Mouse (Mus musculus): Measurements from ENCODE around the gene Cd300lg. TPM values are rescaled to one million over a fixed set of nuclear protein-coding genes. Genes with fewer than 3 reads are reported as not detected.

Cd300lg gene
- polyA plus RNA-seq (2015; fragmentation: Nextera tagmentation; extraction: Ambion mirVana): 0.26 and 0.46 TPM in 2 replicates

DNA sequence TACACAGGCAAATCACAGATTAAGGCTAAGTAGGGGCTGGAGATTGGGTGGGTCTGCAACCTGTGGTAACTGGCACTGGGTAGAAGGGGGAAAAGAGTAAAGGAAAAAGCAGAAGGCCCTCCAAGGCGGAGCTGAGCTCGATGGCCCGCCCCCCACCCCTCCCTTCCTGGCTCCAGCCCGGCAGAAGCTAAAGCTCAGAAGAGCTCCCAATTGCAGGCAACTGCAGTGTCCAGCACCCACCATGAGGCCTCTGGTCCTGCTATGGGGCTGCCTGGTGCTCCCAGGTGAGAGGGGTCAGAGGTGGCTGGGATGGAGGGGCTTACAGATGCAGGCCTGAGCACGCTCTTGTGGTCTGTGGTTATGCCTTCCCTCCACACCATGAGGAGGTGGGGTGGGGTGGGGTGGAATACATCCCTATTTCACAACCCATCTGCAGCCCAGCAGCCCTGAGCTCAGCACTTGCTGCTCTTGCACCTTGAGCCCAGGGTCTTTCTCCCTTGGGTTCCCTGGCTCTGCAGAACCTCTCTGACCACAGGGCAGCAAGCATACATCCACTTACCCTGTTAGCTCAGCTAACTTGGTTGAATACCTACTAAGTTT, at the start of gene Cd300lg:
TSS of gene Cd300lg (plus strand) at position 160 of the 600 bp plus-strand sequence.
- no peaks in the 10 kb centered on the region for H3K36me3 ChIP-seq (ENCODE audit: control insufficient read depth, insufficient read depth)
- H3K27me3 ChIP-seq (replicated peaks; ENCODE audit: control insufficient read depth, insufficient read depth, low read length): no peaks in the 10 kb centered on the region
- no peak within 1 kb of the TSS for H3K4me2 ChIP-seq (ENCODE audit: low read length)
- H3K9ac ChIP-seq (replicated peaks; ENCODE audit: low read depth, low read length): no peak within 1 kb of the TSS
- no peak within 1 kb of the TSS for H3K27ac ChIP-seq (ENCODE audit: low read length)
- H3K9me3 ChIP-seq (ENCODE audit: control insufficient read depth, low read length): peaks cover 8% of the 10 kb centered on the region
- WGBS: 74% methylated on average over 5 of the region's 5 CpGs
- 0 out of 2 replicates have a peak, but pooled peaks cover 4% of the 10 kb centered on the region for H3K4me1 ChIP-seq (replicated peaks; ENCODE audit: control insufficient read depth, insufficient read depth, low read length)
- ATAC-seq: no peak
- H3K4me3 ChIP-seq (replicated peaks; ENCODE audit: low read length): no peak within 1 kb of the TSS

GRCm38 (mm10) chr11:101991813-101992212, 49.5 kb upstream of the Cd300lg start:
- Histone ChIP-seq H3K4me1 (replicated peaks; ENCODE audit: control insufficient read depth, insufficient read depth, low read length) (no peaks in the 10 kb centered on the region; the same call in 1 of the 2 replicates), H3K9me3 (ENCODE audit: control insufficient read depth, low read length) (no peaks in the 10 kb centered on the region), H3K4me3 (replicated peaks; ENCODE audit: low read length) (no peak overlapping the region), H3K27ac (ENCODE audit: low read length) (no peak overlapping the region), H3K27me3 (replicated peaks; ENCODE audit: control insufficient read depth, insufficient read depth, low read length) (no peaks in the 10 kb centered on the region), H3K9ac (replicated peaks; ENCODE audit: low read depth, low read length) (no peak overlapping the region), H3K36me3 (ENCODE audit: control insufficient read depth, insufficient read depth) (no peaks in the 10 kb centered on the region), H3K4me2 (ENCODE audit: low read length) (no peak overlapping the region)
- ATAC-seq: no peak
- WGBS: 83% methylated on average over 3 of the region's 3 CpGs

- Histone ChIP-seq H3K9me3 (ENCODE audit: control insufficient read depth, low read length) (no peaks in the 10 kb centered on the region), H3K9ac (replicated peaks; ENCODE audit: low read depth, low read length) (no peak overlapping the region), H3K4me1 (replicated peaks; ENCODE audit: control insufficient read depth, insufficient read depth, low read length) (no peaks in the 10 kb centered on the region), H3K4me2 (ENCODE audit: low read length) (no peak overlapping the region), H3K4me3 (replicated peaks; ENCODE audit: low read length) (no peak overlapping the region), H3K27ac (ENCODE audit: low read length) (no peak overlapping the region), H3K36me3 (ENCODE audit: control insufficient read depth, insufficient read depth) (no peaks in the 10 kb centered on the region), H3K27me3 (replicated peaks; ENCODE audit: control insufficient read depth, insufficient read depth, low read length) (no peaks in the 10 kb centered on the region)
- 90% methylated on average over 7 of the region's 7 CpGs for WGBS
- no peak for ATAC-seq
Observed at GRCm38 (mm10) chr11:101992411-101992810, 48.9 kb upstream of the Cd300lg start.

- WGBS: 76% methylated on average over 8 of the region's 8 CpGs
- H3K9me3 ChIP-seq (ENCODE audit: control insufficient read depth, low read length): no peaks in the 10 kb centered on the region
- ATAC-seq: no peak
Observed at GRCm38 (mm10) chr11:101994100-101994499, 47.2 kb upstream of the Cd300lg start.

GRCm38 (mm10) chr11:101995938-101996337, 45.4 kb upstream of the Cd300lg start:
- Histone ChIP-seq H3K4me2 (ENCODE audit: low read length) (no peak overlapping the region), H3K9me3 (ENCODE audit: control insufficient read depth, low read length) (no peaks in the 10 kb centered on the region), H3K9ac (replicated peaks; ENCODE audit: low read depth, low read length) (no peak overlapping the region), H3K4me1 (replicated peaks; ENCODE audit: control insufficient read depth, insufficient read depth, low read length) (no peaks in the 10 kb centered on the region), H3K27ac (ENCODE audit: low read length) (no peak overlapping the region), H3K36me3 (ENCODE audit: control insufficient read depth, insufficient read depth) (no peaks in the 10 kb centered on the region; the same call in 1 of the 2 replicates), H3K27me3 (replicated peaks; ENCODE audit: control insufficient read depth, insufficient read depth, low read length) (no peaks in the 10 kb centered on the region), H3K4me3 (replicated peaks; ENCODE audit: low read length) (no peak overlapping the region)
- ATAC-seq: no peak
- 92% methylated on average over 7 of the region's 7 CpGs for WGBS

More at GRCm38 (mm10) chr11:101994100-101994499, 47.2 kb upstream of the Cd300lg start:
- H3K27me3 ChIP-seq (replicated peaks; ENCODE audit: control insufficient read depth, insufficient read depth, low read length): no peaks in the 10 kb centered on the region
- no peaks in the 10 kb centered on the region for H3K36me3 ChIP-seq (ENCODE audit: control insufficient read depth, insufficient read depth)
- no peak overlapping the region for H3K4me2 ChIP-seq (ENCODE audit: low read length)
- no peak overlapping the region for H3K9ac ChIP-seq (replicated peaks; ENCODE audit: low read depth, low read length)
- no peaks in the 10 kb centered on the region for H3K4me1 ChIP-seq (replicated peaks; ENCODE audit: control insufficient read depth, insufficient read depth, low read length)
- no peak overlapping the region for H3K4me3 ChIP-seq (replicated peaks; ENCODE audit: low read length)
- no peak overlapping the region for H3K27ac ChIP-seq (ENCODE audit: low read length)

DNA sequence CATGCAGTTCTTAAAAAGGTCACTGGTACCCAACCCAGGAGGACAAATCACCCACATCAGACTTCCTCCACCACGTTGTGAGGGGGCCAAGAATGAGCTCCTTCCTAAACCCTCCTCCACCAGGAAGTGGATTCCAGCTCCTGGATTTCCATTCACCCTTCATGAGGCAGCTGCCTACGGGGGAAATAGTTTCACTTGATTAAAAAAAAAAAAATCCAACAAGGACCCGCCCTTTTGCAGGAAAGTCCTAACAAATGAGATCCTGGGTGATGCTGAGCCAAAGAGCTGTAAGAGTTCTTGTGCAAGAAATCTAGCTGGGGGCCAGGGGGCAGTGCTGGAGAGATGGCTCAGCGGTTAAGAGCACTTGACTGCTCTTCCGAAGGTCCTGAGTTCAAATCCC, 43.1 kb upstream of the Cd300lg start:
- H3K9ac ChIP-seq (replicated peaks; ENCODE audit: low read depth, low read length): no peak overlapping the region
- no peak for ATAC-seq
- H3K27me3 ChIP-seq (replicated peaks; ENCODE audit: control insufficient read depth, insufficient read depth, low read length): no peaks in the 10 kb centered on the region
- no peak overlapping the region for H3K4me3 ChIP-seq (replicated peaks; ENCODE audit: low read length)
- WGBS: 50% methylated on average over 5 of the region's 5 CpGs
- H3K4me2 ChIP-seq (ENCODE audit: low read length): no peak overlapping the region
- H3K9me3 ChIP-seq (ENCODE audit: control insufficient read depth, low read length): no peaks in the 10 kb centered on the region
- no peaks in the 10 kb centered on the region; the same call in 1 of the 2 replicates for H3K36me3 ChIP-seq (ENCODE audit: control insufficient read depth, insufficient read depth)
- no peak overlapping the region for H3K27ac ChIP-seq (ENCODE audit: low read length)
- no peaks in the 10 kb centered on the region for H3K4me1 ChIP-seq (replicated peaks; ENCODE audit: control insufficient read depth, insufficient read depth, low read length)

- ATAC-seq: no peak
- Histone ChIP-seq H3K4me1 (replicated peaks; ENCODE audit: control insufficient read depth, insufficient read depth, low read length) (no peaks in the 10 kb centered on the region), H3K4me3 (replicated peaks; ENCODE audit: low read length) (no peak overlapping the region), H3K27ac (ENCODE audit: low read length) (no peak overlapping the region), H3K27me3 (replicated peaks; ENCODE audit: control insufficient read depth, insufficient read depth, low read length) (no peaks in the 10 kb centered on the region), H3K4me2 (ENCODE audit: low read length) (no peak overlapping the region), H3K9me3 (ENCODE audit: control insufficient read depth, low read length) (no peaks in the 10 kb centered on the region), H3K9ac (replicated peaks; ENCODE audit: low read depth, low read length) (no peak overlapping the region), H3K36me3 (ENCODE audit: control insufficient read depth, insufficient read depth) (peaks cover 3% of the 10 kb centered on the region)
- 65% methylated on average over 4 of the region's 4 CpGs for WGBS
Observed at GRCm38 (mm10) chr11:101999466-101999865, 41.8 kb upstream of the Cd300lg start.

- Histone ChIP-seq H3K27ac (ENCODE audit: low read length) (no peak overlapping the region), H3K9ac (replicated peaks; ENCODE audit: low read depth, low read length) (no peak overlapping the region), H3K27me3 (replicated peaks; ENCODE audit: control insufficient read depth, insufficient read depth, low read length) (no peaks in the 10 kb centered on the region), H3K36me3 (ENCODE audit: control insufficient read depth, insufficient read depth) (peaks cover 14% of the 10 kb centered on the region), H3K9me3 (ENCODE audit: control insufficient read depth, low read length) (no peaks in the 10 kb centered on the region), H3K4me3 (replicated peaks; ENCODE audit: low read length) (no peak overlapping the region), H3K4me2 (ENCODE audit: low read length) (no peak overlapping the region), H3K4me1 (replicated peaks; ENCODE audit: control insufficient read depth, insufficient read depth, low read length) (no peaks in the 10 kb centered on the region)
- WGBS: 90% methylated on average over 8 of the region's 8 CpGs
- ATAC-seq: no peak
Observed at GRCm38 (mm10) chr11:102004251-102004650, 37.1 kb upstream of the Cd300lg start.

DNA sequence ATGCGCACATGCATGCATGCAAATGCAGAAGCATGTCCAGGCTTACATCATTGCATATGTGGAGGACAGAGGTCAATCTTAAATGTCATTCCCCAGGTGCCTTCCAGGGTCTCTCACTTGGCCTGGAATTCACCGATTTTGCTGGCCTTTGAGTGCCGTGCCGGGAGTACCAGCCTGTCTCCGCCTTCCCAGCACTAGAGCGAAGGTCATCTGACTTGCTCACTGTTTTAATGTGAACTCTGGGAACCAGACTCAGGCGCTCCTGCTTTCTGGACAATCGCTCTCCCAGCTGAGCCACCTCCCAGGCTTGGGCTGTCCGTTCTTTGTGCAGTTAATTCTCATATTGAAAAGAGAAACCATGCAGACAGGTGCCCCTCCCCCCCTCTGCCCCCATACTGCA, 35.0 kb upstream of the Cd300lg start:
- WGBS: 59% methylated on average over 9 of the region's 9 CpGs
- H3K4me2 ChIP-seq (ENCODE audit: low read length): no peak overlapping the region
- no peaks in the 10 kb centered on the region for H3K27me3 ChIP-seq (replicated peaks; ENCODE audit: control insufficient read depth, insufficient read depth, low read length)
- H3K4me1 ChIP-seq (replicated peaks; ENCODE audit: control insufficient read depth, insufficient read depth, low read length): peaks cover 13% of the 10 kb centered on the region
- no peak for ATAC-seq
- H3K36me3 ChIP-seq (ENCODE audit: control insufficient read depth, insufficient read depth): peaks cover 14% of the 10 kb centered on the region
- H3K9me3 ChIP-seq (ENCODE audit: control insufficient read depth, low read length): no peaks in the 10 kb centered on the region
- no peak overlapping the region for H3K27ac ChIP-seq (ENCODE audit: low read length)
- H3K4me3 ChIP-seq (replicated peaks; ENCODE audit: low read length): no peak overlapping the region
- no peak overlapping the region for H3K9ac ChIP-seq (replicated peaks; ENCODE audit: low read depth, low read length)

DNA sequence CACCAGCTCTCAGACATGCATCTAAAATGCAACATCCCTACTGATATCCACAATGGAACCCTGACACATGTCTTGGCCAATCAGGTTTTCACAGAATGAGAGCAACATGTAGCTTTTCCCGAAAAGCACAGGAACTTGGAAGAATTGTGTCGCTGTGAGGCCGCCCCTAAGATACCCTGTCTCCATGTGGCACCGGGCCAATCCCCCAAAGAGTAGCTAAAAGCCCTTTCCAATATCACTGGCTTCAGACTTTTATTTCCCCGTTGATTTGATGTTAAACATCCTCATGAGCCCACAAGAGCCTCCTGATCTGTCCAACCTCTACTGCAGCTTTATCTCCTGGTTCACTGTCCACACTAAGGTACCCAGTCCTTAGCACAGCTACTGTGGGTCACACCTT, 34.6 kb upstream of the Cd300lg start:
- no peak for ATAC-seq
- Histone ChIP-seq H3K4me2 (ENCODE audit: low read length) (no peak overlapping the region), H3K36me3 (ENCODE audit: control insufficient read depth, insufficient read depth) (peaks cover 14% of the 10 kb centered on the region), H3K4me3 (replicated peaks; ENCODE audit: low read length) (no peak overlapping the region), H3K9ac (replicated peaks; ENCODE audit: low read depth, low read length) (no peak overlapping the region), H3K27me3 (replicated peaks; ENCODE audit: control insufficient read depth, insufficient read depth, low read length) (no peaks in the 10 kb centered on the region), H3K27ac (ENCODE audit: low read length) (no peak overlapping the region), H3K9me3 (ENCODE audit: control insufficient read depth, low read length) (no peaks in the 10 kb centered on the region), H3K4me1 (replicated peaks; ENCODE audit: control insufficient read depth, insufficient read depth, low read length) (peaks cover 16% of the 10 kb centered on the region)
- 61% methylated on average over 5 of the region's 5 CpGs for WGBS

Data from forebrain, embryonic 16.5 days (tissue).